Mouse (Mus musculus): ENCODE results near the gene Pithd1.

DNA sequence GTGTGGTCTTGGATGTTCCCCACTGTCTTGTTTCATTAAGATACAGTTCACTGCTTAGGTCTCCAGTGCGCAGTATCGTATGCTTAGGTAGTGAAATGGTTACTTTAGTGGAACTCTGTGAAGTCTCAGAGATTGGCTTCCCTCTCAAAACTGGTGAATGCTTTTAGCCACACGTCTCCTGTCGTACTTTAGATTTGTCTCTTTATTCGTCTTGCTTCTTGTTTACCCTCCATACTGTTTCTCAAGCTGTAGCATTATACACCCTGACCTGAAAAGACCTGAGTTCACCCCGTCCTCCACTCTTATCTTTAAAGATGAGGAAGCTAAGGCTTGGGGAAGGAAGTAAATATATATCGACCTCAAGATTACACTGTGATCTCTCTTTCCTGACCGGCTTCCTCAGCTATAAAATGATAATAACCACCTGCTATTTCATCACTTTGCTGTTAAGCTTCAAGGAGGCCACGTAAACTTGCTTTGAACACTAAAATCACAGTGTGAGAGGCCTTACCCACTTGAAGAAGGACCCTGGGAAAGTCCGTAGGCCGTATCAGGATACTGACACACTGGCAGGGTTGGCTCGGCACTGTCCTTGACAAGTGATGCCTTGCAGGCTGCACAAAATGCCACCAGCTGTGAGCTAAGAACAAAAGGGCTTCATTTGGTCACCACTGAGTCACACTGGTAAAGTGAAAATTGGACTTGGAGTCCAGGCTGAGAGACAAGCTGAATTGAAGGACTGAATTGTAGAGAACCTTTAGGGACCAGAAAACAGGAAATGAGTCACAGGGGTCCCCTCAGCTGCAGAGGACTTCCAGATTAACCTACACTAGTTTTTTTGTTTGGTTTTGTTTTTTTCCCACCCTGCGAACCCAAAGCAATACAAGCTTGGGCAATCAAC is 13.9 kb downstream of the Pithd1 start:
- TF ChIP-seq CTCF (IDR thresholded peaks at IDR 0.05) (no peak), EP300 (IDR thresholded peaks at IDR 0.05) (no peak)

Data from lung, postnatal 0 days (tissue).